Mouse (Mus musculus) liver, embryonic 16.5 days (tissue): ENCODE measurements around the gene Igflr1. TPM values are rescaled to one million over a fixed set of nuclear protein-coding genes. Genes with fewer than 3 reads are reported as not detected.

Experiments used
- ATAC-seq: fragments of 200-750 bp; cut with Nextera tagmentation; 2 replicates; pipeline ENCODE4 v1.8.0; 2017; ENCODE audit warnings: low read depth, mild to moderate bottlenecking, moderate number of reproducible peaks, moderate library complexity
- H3K27ac ChIP-seq: fragments of 300-500 bp; sonication (generic); 2 replicates; pipeline ENCODE4 v1.5.1; 2014; ENCODE audit warnings: mild to moderate bottlenecking, low read length
- H3K27me3 ChIP-seq: fragments of 300-500 bp; sonication (generic); 2 replicates; pipeline ENCODE4 v1.6.1; 2014; ENCODE audit warnings: low read depth, low read length, mixed read lengths; ENCODE audit not compliant: control insufficient read depth, insufficient read depth
- H3K36me3 ChIP-seq: fragments of 300-500 bp; sonication (generic); 2 replicates; pipeline ENCODE4 v1.6.1; 2014; ENCODE audit warnings: mild to moderate bottlenecking; ENCODE audit not compliant: control insufficient read depth, insufficient read depth
- H3K4me1 ChIP-seq: fragments of 300-500 bp; sonication (generic); 2 replicates; pipeline ENCODE4 v1.6.1; 2014; ENCODE audit warnings: low read depth, low read length, mixed read lengths; ENCODE audit not compliant: control insufficient read depth
- H3K4me2 ChIP-seq: fragments of 300-500 bp; sonication (generic); 2 replicates; pipeline ENCODE4 v1.6.1; 2014; ENCODE audit warnings: low read depth, low read length, mixed read lengths
- H3K4me3 ChIP-seq: fragments of 300-500 bp; sonication (generic); 2 replicates; pipeline ENCODE4 v1.5.1; 2014; ENCODE audit warnings: low read depth, mild to moderate bottlenecking, low read length
- H3K9ac ChIP-seq: fragments of 300-500 bp; sonication (generic); 2 replicates; pipeline ENCODE4 v1.6.1; 2014; ENCODE audit warnings: low read depth, low read length
- H3K9me3 ChIP-seq: fragments of 300-500 bp; sonication (generic); replicated peaks from 2 replicates; pipeline ENCODE4 v1.6.1; 2016; ENCODE audit warnings: low read length; ENCODE audit not compliant: control insufficient read depth
- WGBS: fragments of 180-500 bp; shearing (Covaris S2); extraction: QIAGEN DNeasy Blood & Tissue Kit; methylation state at CpG from one replicate; pipeline ENCODE4 v1.1.7; 2014; ENCODE audit not compliant: insufficient replicate concordance; 5-methylcytosine and 5-hydroxymethylcytosine counted together
- polyA plus RNA-seq: library from polyadenylated mRNA; unstranded; fragments of >200 nt; fragmentation: Nextera tagmentation; extraction: Ambion mirVana; gene quantifications from 2 replicates; pipeline ENCODE4 v1.2.1, GENCODE M21; 2015

Gene Igflr1
- polyA plus RNA-seq, 1 experiment from 2014 or later: 2.2 TPM

- Histone ChIP-seq H3K4me2 (no peak overlapping the region), H3K36me3 (peaks cover 85% of the 10 kb centered on the region), H3K4me3 (no peak overlapping the region), H3K27ac (no peak overlapping the region), H3K9ac (no peak overlapping the region), H3K9me3 (no peaks in the 10 kb centered on the region), H3K27me3 (no peaks in the 10 kb centered on the region), H3K4me1 (peaks cover 7% of the 10 kb centered on the region)
- 0 out of 2 replicates have a peak, but pooled peaks have one; percentile 28 for ATAC-seq
- WGBS: 55% methylated on average over 2 of the region's 2 CpGs
Observed at GRCm38 (mm10) chr7:30572969-30573368, 7.7 kb downstream of the Igflr1 start.

DNA sequence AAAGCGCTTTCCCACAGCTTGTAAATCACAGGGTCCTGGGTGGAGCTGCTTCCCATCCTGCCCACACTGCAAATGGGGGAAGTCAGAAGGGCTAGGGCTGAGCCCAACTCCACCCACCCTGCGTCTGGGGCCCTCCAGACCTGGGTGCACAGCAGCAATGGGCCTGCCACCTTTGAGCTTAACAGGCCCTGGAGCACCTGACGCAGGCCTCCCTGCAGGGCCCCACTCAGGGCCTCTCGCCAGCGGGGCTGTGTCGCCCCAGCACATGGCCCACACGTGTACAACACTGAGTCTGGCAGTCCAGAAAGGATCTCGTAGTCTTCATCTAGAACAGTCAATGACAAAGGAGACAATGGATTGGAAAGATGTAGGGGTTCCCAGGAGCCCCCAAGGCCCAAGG is 14.7 kb downstream of the Igflr1 start:
- no peak overlapping the region for H3K4me3 ChIP-seq
- no peak overlapping the region for H3K4me2 ChIP-seq
- no peak for ATAC-seq
- H3K4me1 ChIP-seq: no peaks in the 10 kb centered on the region
- no peaks in the 10 kb centered on the region for H3K9me3 ChIP-seq
- H3K36me3 ChIP-seq: peaks cover 78% of the 10 kb centered on the region
- H3K9ac ChIP-seq: no peak overlapping the region
- H3K27me3 ChIP-seq: no peaks in the 10 kb centered on the region
- WGBS: 77% methylated on average over 8 of the region's 8 CpGs
- no peak overlapping the region for H3K27ac ChIP-seq

GRCm38 (mm10) chr7:30581547-30581946 is 16.3 kb downstream of the Igflr1 start:
- H3K4me3 ChIP-seq: no peak overlapping the region
- no peak for ATAC-seq
- H3K27ac ChIP-seq: no peak overlapping the region
- no peaks in the 10 kb centered on the region for H3K27me3 ChIP-seq
- H3K9ac ChIP-seq: no peak overlapping the region
- H3K4me2 ChIP-seq: no peak overlapping the region
- 86% methylated on average over 16 of the region's 16 CpGs for WGBS
- peaks cover under 1% of the 10 kb centered on the region for H3K4me1 ChIP-seq
- peaks cover 79% of the 10 kb centered on the region for H3K36me3 ChIP-seq
- no peaks in the 10 kb centered on the region for H3K9me3 ChIP-seq

DNA sequence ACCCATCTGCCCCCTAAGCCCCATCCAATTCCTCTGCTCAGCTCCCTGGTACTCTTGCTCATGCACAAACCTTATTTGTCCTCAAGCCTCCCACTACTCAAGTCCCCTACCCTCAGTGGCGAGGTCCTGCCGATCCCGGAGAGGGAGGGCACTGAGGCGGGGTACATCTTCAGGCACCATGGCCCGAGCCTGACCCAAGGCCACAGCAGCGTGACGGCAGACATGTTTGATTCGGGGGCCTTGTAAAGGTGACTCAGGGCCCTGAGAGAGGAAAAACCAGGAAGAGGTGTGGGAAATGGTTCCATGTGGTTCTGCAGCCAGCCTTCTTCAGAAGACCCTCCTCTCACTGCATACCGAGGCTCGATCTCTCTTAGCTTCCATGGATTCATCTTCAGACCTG is 19.1 kb downstream of the Igflr1 start:
- Histone ChIP-seq H3K27me3 (no peaks in the 10 kb centered on the region), H3K27ac (no peak overlapping the region), H3K4me3 (no peak overlapping the region), H3K9me3 (no peaks in the 10 kb centered on the region), H3K4me2 (no peak overlapping the region), H3K36me3 (peaks cover 58% of the 10 kb centered on the region), H3K4me1 (peaks cover 14% of the 10 kb centered on the region), H3K9ac (no peak overlapping the region)
- 86% methylated on average over 10 of the region's 10 CpGs for WGBS
- ATAC-seq: no peak

- H3K27ac ChIP-seq: no peak overlapping the region
- no peak overlapping the region for H3K9ac ChIP-seq
- ATAC-seq: no peak
- H3K4me1 ChIP-seq: peaks cover 22% of the 10 kb centered on the region
- H3K27me3 ChIP-seq: no peaks in the 10 kb centered on the region
- no peak overlapping the region for H3K4me3 ChIP-seq
- H3K36me3 ChIP-seq: peaks cover 49% of the 10 kb centered on the region
- no peaks in the 10 kb centered on the region for H3K9me3 ChIP-seq
- H3K4me2 ChIP-seq: no peak overlapping the region
- WGBS: 88% methylated on average over 7 of the region's 7 CpGs
Observed at GRCm38 (mm10) chr7:30585170-30585569, 19.9 kb downstream of the Igflr1 start.

DNA sequence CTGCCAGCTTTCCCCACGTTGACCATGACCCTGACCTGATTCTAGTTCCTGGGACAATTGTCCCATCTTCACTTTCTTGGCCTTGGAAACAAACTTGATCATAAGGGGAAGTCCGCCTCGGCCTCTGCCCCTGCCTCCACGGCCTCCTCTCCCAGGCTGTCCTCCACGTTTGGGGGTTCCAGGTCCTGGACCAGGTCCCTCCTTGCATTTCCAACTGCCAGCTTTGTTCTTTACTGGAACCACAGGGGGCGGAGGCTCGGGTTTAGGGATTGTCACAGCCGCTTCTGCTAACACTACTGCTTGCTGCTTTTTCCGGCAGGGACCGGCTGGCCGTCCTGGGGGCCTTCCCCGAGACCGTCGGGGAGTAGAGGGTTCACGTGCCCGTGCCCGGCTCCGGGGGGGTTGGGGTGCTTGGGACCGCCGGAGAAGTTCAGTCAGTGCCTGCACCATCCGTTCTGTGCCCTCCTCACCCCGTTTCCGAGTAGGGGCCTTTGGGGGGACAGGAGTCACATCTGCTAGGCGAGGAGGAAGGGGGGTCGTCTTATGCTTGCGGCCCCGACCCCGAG is 21.3 kb downstream of the Igflr1 start:
- WGBS: 88% methylated on average over 28 of the region's 28 CpGs
- Histone ChIP-seq H3K9me3 (no peaks in the 10 kb centered on the region), H3K27me3 (no peaks in the 10 kb centered on the region), H3K4me3 (no peak overlapping the region), H3K36me3 (peaks cover 41% of the 10 kb centered on the region), H3K4me2 (peak overlapping the region; percentile 93; the same call in 1 of the 2 replicates), H3K9ac (no peak overlapping the region; the same call in 1 of the 2 replicates), H3K4me1 (peaks cover 22% of the 10 kb centered on the region), H3K27ac (no peak overlapping the region)
- no peak for ATAC-seq

DNA sequence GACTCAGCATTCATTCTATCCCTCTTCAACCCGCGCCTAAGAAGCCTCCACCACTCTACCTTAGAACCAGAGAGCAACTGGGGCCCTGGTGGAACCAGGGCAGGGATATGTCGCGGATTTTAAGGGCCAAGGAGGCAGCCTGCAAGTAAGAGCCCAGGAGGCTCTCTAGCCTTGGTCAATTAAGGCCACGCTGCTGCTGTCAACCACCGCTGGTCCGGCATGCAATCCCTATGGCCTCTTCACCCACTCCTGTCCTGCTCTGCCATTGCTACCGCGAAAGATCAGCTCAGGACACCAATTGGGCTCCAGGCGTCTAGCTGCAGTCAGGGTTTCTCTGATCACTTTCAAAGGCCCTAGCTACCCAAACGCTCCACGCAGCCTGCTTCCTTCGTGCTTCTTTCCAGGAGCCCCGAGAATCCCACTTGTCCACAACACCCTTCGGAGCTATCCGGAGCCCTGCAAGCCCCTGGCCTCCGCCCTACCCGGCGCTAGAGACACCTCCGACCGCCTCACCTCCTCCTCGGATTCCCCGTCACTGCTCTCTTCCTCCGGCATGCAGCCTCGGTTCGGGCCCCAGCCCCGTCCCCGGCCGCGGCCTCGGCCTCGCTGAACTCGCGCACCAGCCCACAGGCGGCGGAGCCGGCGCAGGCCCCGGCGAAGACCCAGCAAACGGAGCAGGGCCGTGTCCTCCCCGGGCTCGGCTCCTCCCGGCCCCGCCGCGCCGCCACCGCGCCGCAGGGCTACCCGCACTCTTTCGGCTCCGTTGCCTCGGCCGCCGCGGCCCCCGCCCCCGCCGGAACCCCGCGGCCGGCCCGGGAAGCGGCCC is 22.8 kb downstream of the Igflr1 start:
- ATAC-seq: peak; percentile 11
- H3K27ac ChIP-seq: peak overlapping the region; percentile 87
- peak overlapping the region; percentile 95 for H3K4me3 ChIP-seq
- H3K27me3 ChIP-seq: no peaks in the 10 kb centered on the region
- WGBS: under 1% methylated on average over 54 of the region's 67 CpGs
- peaks cover 22% of the 10 kb centered on the region for H3K4me1 ChIP-seq
- H3K9ac ChIP-seq: peak overlapping the region; percentile 99
- H3K36me3 ChIP-seq: peaks cover 33% of the 10 kb centered on the region
- H3K9me3 ChIP-seq: no peaks in the 10 kb centered on the region
- peak overlapping the region; percentile 93 for H3K4me2 ChIP-seq

DNA sequence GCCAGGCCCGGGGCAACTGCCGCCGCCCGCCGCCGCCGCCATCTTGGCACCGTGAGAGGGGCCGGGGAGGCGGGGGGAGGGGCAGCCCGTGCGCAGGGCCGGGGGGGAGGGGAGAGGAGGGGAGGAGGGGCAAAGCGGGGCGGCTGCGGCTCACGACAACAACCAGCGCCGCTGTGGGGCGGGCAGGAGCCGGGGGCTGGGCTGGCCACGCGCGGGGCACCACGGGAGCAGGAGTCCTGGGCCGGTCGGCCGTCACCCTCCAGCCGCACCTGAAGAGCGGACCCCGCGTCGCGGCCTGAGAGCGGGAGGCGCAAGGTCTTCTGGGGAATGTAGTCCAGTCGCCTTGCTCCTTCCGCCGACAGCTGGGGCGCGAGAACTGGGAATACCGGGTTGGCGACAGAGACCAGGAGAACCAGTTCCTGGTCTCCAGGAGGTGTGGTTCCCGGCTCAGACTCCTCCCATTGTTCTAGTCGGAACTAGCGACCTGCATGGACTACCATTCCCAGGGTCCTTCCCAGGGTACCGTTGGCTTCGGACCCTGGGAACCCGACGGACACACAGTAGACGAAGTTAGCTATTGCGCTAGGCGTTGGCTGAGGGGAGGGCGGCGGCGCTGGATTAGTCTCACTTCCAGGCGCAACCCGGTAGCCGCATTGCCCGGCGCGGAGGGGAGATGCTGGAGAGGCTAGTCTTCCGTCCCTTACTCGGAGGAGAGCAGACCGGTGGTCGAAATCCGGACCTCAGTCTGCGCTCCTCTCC is 23.6 kb downstream of the Igflr1 start, which contains the start of gene Kmt2b:
TSS of gene Kmt2b (minus strand) at position 51 of the 759 bp plus-strand sequence.
- H3K36me3 ChIP-seq: peaks cover 28% of the 10 kb centered on the region

More for the DNA sequence above, 23.6 kb downstream of the Igflr1 start, which contains the start of gene Kmt2b:
- H3K4me3 ChIP-seq: peak within 1 kb of the TSS; percentile 95
- no peaks in the 10 kb centered on the region for H3K9me3 ChIP-seq
- H3K27me3 ChIP-seq: no peaks in the 10 kb centered on the region
- H3K9ac ChIP-seq: peak within 1 kb of the TSS; percentile 99
- under 1% methylated on average over 53 of the region's 68 CpGs for WGBS
- ATAC-seq: peak; percentile 95
- peaks cover 22% of the 10 kb centered on the region for H3K4me1 ChIP-seq
- H3K27ac ChIP-seq: peak within 1 kb of the TSS; percentile 87
- H3K4me2 ChIP-seq: peak within 1 kb of the TSS; percentile 93
